Mouse (Mus musculus): Measurements from ENCODE around the gene Ttc33. TPM values are rescaled to one million over a fixed set of nuclear protein-coding genes. Genes with fewer than 3 reads are reported as not detected.

The Ttc33 gene
- polyA plus RNA-seq, 1 experiment from 2014 or later = 36.3 TPM

DNA sequence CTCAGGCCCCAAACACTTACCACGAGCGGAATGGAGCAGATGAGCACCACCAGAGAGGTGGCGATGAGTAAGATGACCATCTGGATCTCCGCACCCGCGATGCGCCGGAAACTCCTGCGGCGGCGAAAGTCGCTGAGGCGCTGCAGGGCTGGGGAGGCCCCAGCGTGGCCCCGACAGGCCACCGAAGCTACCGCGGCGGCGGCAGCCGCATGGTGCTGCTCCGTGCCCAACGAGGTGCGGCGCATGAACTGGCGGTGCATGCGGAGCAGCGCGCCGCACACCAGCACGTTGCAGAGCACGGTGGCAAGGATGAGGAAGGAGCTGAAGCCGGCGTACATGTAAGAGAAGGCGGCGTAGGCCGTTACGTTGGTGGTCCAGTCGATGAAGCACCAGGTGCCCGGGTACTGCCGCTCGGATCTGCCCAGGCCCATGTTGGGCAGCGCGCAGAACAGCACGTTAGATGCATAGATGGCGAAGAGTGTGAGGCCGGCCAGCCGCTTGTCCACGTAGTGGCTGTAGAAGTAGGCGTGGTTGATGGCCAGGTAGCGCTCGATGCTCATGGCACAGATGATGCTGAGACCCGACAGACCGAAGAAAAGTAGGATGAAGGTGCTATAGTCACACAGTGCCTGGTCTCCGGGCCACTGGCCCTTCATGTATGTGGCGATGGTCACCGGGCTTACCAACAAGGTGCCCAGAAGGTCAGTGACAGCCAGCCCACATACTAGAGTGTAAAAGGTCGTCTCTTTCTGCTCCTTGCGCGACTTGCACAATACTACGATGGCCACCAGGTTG lies 57.1 kb downstream of the Ttc33 start:
- Histone ChIP-seq H3K27me3 (ENCODE audit: control insufficient read depth, insufficient read depth, low read length) (peaks cover 21% of the 10 kb centered on the region), H3K4me1 (ENCODE audit: control insufficient read depth, insufficient read depth, low read length) (peaks cover 28% of the 10 kb centered on the region), H3K4me3 (ENCODE audit: low read length) (peak overlapping the region; percentile 66), H3K36me3 (ENCODE audit: control insufficient read depth, insufficient read depth) (no peaks in the 10 kb centered on the region), H3K27ac (ENCODE audit: low read length) (peak overlapping the region; percentile 48), H3K9ac (ENCODE audit: low read length) (peak overlapping the region; percentile 74), H3K9me3 (replicated peaks; ENCODE audit: control insufficient read depth, low read length) (no peaks in the 10 kb centered on the region), H3K4me2 (ENCODE audit: low read depth, low read length) (peak overlapping the region; percentile 99)
- peak; percentile 19; the same call in 1 of the 2 replicates for ATAC-seq (replicated peaks; ENCODE audit: extremely low read depth, insufficient read depth, low FRiP score)
- WGBS = 3% methylated on average over 61 of the region's 61 CpGs

GRCm38 (mm10) chr15:5243036-5243958 lies 58.0 kb downstream of the Ttc33 start:
- Histone ChIP-seq H3K27me3 (ENCODE audit: control insufficient read depth, insufficient read depth, low read length) (peaks cover 21% of the 10 kb centered on the region), H3K36me3 (ENCODE audit: control insufficient read depth, insufficient read depth) (no peaks in the 10 kb centered on the region), H3K4me1 (ENCODE audit: control insufficient read depth, insufficient read depth, low read length) (peaks cover 25% of the 10 kb centered on the region), H3K9ac (ENCODE audit: low read length) (peak overlapping the region; percentile 74), H3K27ac (ENCODE audit: low read length) (no peak overlapping the region), H3K4me3 (ENCODE audit: low read length) (peak overlapping the region; percentile 66), H3K4me2 (ENCODE audit: low read depth, low read length) (peak overlapping the region; percentile 99), H3K9me3 (replicated peaks; ENCODE audit: control insufficient read depth, low read length) (no peaks in the 10 kb centered on the region)
- 5% methylated on average over 40 of the region's 40 CpGs for WGBS
- ATAC-seq (replicated peaks; ENCODE audit: extremely low read depth, insufficient read depth, low FRiP score) = no peak

- peak within 1 kb of the TSS; percentile 99 for H3K4me2 ChIP-seq (ENCODE audit: low read depth, low read length)
- peak; percentile 94 for ATAC-seq (replicated peaks; ENCODE audit: extremely low read depth, insufficient read depth, low FRiP score)
- peaks cover 25% of the 10 kb centered on the region for H3K4me1 ChIP-seq (ENCODE audit: control insufficient read depth, insufficient read depth, low read length)
- peak within 1 kb of the TSS; percentile 66 for H3K4me3 ChIP-seq (ENCODE audit: low read length)
- no peak within 1 kb of the TSS for H3K27ac ChIP-seq (ENCODE audit: low read length)
- peak within 1 kb of the TSS; percentile 74 for H3K9ac ChIP-seq (ENCODE audit: low read length)
- WGBS = 1% methylated on average over 61 of the region's 61 CpGs
- H3K9me3 ChIP-seq (replicated peaks; ENCODE audit: control insufficient read depth, low read length) = no peaks in the 10 kb centered on the region
- H3K36me3 ChIP-seq (ENCODE audit: control insufficient read depth, insufficient read depth) = no peaks in the 10 kb centered on the region
- H3K27me3 ChIP-seq (ENCODE audit: control insufficient read depth, insufficient read depth, low read length) = peaks cover 21% of the 10 kb centered on the region
These were observed 58.9 kb downstream of the Ttc33 start, which contains the start of gene Ptger4 for GRCm38 (mm10) chr15:5243959-5244905. Gene Ptger4 (minus strand): TSS chr15:5244187.

DNA sequence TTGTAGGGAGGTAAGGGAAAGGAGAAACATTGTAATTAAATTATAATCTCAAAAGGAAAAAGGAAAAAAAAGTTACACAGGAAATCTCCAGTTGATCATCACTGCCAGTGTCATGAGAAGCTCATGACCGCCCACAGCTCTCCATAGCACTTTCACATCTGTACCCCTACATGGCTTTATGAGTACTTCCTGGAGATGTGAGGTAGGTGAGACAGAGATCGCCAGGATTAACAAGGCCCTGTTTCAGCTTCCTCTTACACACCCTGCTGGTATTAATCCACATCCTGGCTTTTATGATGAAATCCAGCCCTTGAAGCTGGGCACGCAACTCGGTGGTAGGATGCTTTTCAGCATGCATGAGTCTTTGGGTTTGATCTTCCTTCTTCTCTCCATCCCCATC lies 64.9 kb downstream of the Ttc33 start:
- WGBS = 70% methylated on average over 4 of the region's 4 CpGs
- Histone ChIP-seq H3K9me3 (replicated peaks; ENCODE audit: control insufficient read depth, low read length) (no peaks in the 10 kb centered on the region), H3K27me3 (ENCODE audit: control insufficient read depth, insufficient read depth, low read length) (no peaks in the 10 kb centered on the region), H3K9ac (ENCODE audit: low read length) (no peak overlapping the region), H3K27ac (ENCODE audit: low read length) (no peak overlapping the region), H3K4me1 (ENCODE audit: control insufficient read depth, insufficient read depth, low read length) (no peaks in the 10 kb centered on the region), H3K36me3 (ENCODE audit: control insufficient read depth, insufficient read depth) (no peaks in the 10 kb centered on the region), H3K4me2 (ENCODE audit: low read depth, low read length) (no peak overlapping the region), H3K4me3 (ENCODE audit: low read length) (no peak overlapping the region)
- ATAC-seq (replicated peaks; ENCODE audit: extremely low read depth, insufficient read depth, low FRiP score) = no peak

GRCm38 (mm10) chr15:5260183-5260582 lies 74.9 kb downstream of the Ttc33 start:
- Histone ChIP-seq H3K9ac (ENCODE audit: low read length) (no peak overlapping the region), H3K36me3 (ENCODE audit: control insufficient read depth, insufficient read depth) (no peaks in the 10 kb centered on the region), H3K27me3 (ENCODE audit: control insufficient read depth, insufficient read depth, low read length) (no peaks in the 10 kb centered on the region), H3K4me2 (ENCODE audit: low read depth, low read length) (no peak overlapping the region), H3K9me3 (replicated peaks; ENCODE audit: control insufficient read depth, low read length) (no peaks in the 10 kb centered on the region), H3K27ac (ENCODE audit: low read length) (no peak overlapping the region), H3K4me3 (ENCODE audit: low read length) (no peak overlapping the region), H3K4me1 (ENCODE audit: control insufficient read depth, insufficient read depth, low read length) (no peaks in the 10 kb centered on the region)
- 62% methylated on average over 5 of the region's 5 CpGs for WGBS
- no peak for ATAC-seq (replicated peaks; ENCODE audit: extremely low read depth, insufficient read depth, low FRiP score)

- no peak for ATAC-seq (replicated peaks; ENCODE audit: extremely low read depth, insufficient read depth, low FRiP score)
- H3K9me3 ChIP-seq (replicated peaks; ENCODE audit: control insufficient read depth, low read length) = no peaks in the 10 kb centered on the region
- no peak overlapping the region for H3K4me3 ChIP-seq (ENCODE audit: low read length)
- no peak overlapping the region for H3K9ac ChIP-seq (ENCODE audit: low read length)
- H3K4me2 ChIP-seq (ENCODE audit: low read depth, low read length) = no peak overlapping the region
- no peaks in the 10 kb centered on the region for H3K27me3 ChIP-seq (ENCODE audit: control insufficient read depth, insufficient read depth, low read length)
- no peak overlapping the region for H3K27ac ChIP-seq (ENCODE audit: low read length)
- 67% methylated on average over 3 of the region's 3 CpGs for WGBS
- no peaks in the 10 kb centered on the region for H3K36me3 ChIP-seq (ENCODE audit: control insufficient read depth, insufficient read depth)
- H3K4me1 ChIP-seq (ENCODE audit: control insufficient read depth, insufficient read depth, low read length) = no peaks in the 10 kb centered on the region
These were observed 75.7 kb downstream of the Ttc33 start for GRCm38 (mm10) chr15:5261004-5261403.

GRCm38 (mm10) chr15:5262095-5262667 lies 76.9 kb downstream of the Ttc33 start:
- WGBS = 76% methylated on average over 13 of the region's 13 CpGs
- H3K9ac ChIP-seq (ENCODE audit: low read length) = no peak overlapping the region
- H3K9me3 ChIP-seq (replicated peaks; ENCODE audit: control insufficient read depth, low read length) = no peaks in the 10 kb centered on the region
- H3K4me3 ChIP-seq (ENCODE audit: low read length) = no peak overlapping the region
- no peaks in the 10 kb centered on the region for H3K4me1 ChIP-seq (ENCODE audit: control insufficient read depth, insufficient read depth, low read length)
- H3K27me3 ChIP-seq (ENCODE audit: control insufficient read depth, insufficient read depth, low read length) = no peaks in the 10 kb centered on the region
- no peak for ATAC-seq (replicated peaks; ENCODE audit: extremely low read depth, insufficient read depth, low FRiP score)
- H3K4me2 ChIP-seq (ENCODE audit: low read depth, low read length) = no peak overlapping the region
- H3K27ac ChIP-seq (ENCODE audit: low read length) = no peak overlapping the region
- no peaks in the 10 kb centered on the region for H3K36me3 ChIP-seq (ENCODE audit: control insufficient read depth, insufficient read depth)

DNA sequence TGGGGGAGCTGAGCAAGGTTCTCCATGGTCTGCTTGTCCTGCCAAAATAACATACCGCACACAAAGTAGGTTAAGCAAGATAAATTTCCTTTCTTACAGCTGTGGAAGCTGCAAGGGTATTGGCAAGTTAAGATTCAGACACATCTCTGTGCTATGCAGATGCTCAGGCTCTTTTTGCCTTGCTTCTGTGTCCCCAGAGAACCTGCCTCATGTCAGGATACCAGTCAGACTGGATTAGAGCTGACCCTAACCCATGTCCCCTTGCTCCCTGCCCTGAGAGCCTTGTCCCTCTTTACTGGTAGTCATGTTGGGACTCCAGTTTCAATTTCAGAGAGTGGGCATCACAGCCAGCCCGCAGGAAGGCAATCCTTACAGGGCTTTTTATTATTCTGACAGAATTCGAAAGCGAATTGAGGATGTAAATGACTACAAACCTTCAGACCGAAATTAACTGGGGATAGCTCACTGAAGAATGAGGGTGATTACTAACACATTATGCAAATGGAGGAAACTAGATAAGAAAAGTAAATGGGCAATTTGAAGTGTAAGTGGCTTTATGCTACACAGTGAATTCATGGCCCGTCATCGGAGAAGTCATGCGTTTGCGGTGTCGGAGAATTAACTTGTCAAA lies 77.7 kb downstream of the Ttc33 start:
- H3K4me3 ChIP-seq (ENCODE audit: low read length) = no peak overlapping the region
- WGBS = 77% methylated on average over 10 of the region's 10 CpGs
- H3K4me1 ChIP-seq (ENCODE audit: control insufficient read depth, insufficient read depth, low read length) = no peaks in the 10 kb centered on the region
- no peak for ATAC-seq (replicated peaks; ENCODE audit: extremely low read depth, insufficient read depth, low FRiP score)
- no peak overlapping the region for H3K4me2 ChIP-seq (ENCODE audit: low read depth, low read length)
- H3K27ac ChIP-seq (ENCODE audit: low read length) = no peak overlapping the region
- H3K9me3 ChIP-seq (replicated peaks; ENCODE audit: control insufficient read depth, low read length) = no peaks in the 10 kb centered on the region
- no peaks in the 10 kb centered on the region for H3K36me3 ChIP-seq (ENCODE audit: control insufficient read depth, insufficient read depth)
- H3K27me3 ChIP-seq (ENCODE audit: control insufficient read depth, insufficient read depth, low read length) = no peaks in the 10 kb centered on the region
- H3K9ac ChIP-seq (ENCODE audit: low read length) = no peak overlapping the region

Data from heart, embryonic 16.5 days (tissue).